Mouse (Mus musculus): ENCODE results near the gene Vkorc1. TPM values are rescaled to one million over a fixed set of nuclear protein-coding genes. Genes with fewer than 3 reads are reported as not detected.

The Vkorc1 gene
- total and polyA plus RNA-seq, 3 experiments = 36.2 to 66.4 TPM; not detected in 1

DNA sequence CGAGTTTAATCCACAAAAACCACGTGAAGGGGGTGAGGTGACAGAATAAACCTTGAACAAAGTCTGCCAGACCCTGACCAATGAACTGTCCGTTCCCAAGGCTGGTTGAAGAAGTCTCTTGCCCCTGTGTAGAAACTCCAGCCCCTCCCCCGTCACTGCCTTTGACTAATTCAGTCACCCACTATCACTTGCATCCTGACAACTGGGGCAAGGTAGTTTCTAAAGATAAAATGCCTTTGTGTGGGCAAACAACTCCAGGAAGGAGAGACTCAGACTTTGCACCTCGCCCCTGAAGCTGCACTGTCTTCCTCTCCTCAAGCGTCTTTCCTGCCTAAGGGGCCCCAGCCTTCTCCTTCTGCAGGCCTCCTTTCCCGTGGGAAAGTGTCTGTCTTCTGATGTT, 4.6 kb upstream of the Vkorc1 start:
- Histone ChIP-seq H3K36me3 (ENCODE audit: control insufficient read depth in 1 of 2, insufficient read depth in 2 of 2, low read length in 2 of 2) (peaks cover 0 to 27% of the 10 kb centered on the region in 2 experiments; a peak in 2 of 4 replicates), H3K4me3 (ENCODE audit: control insufficient read depth in 1 of 2, insufficient read depth in 1 of 2, low read depth in 2 of 2, low read length in 2 of 2) (peak overlapping the region in 1 of 2 experiments; percentile 28; a peak in 2 of 4 replicates), H3K9ac (ENCODE audit: control insufficient read depth, low read depth, low read length, poor library complexity, severe bottlenecking) (peak overlapping the region; percentile 2), H3K4me1 (ENCODE audit: control insufficient read depth in 1 of 2, insufficient read depth in 2 of 2, low read length in 2 of 2) (peaks cover 23 to 46% of the 10 kb centered on the region in 2 experiments), H3K27ac (ENCODE audit: control insufficient read depth, low read depth, low read length) (peak overlapping the region; percentile 28), H3K9me3 (replicated peaks; ENCODE audit: insufficient read depth, low read length) (no peaks in the 10 kb centered on the region), H3K27me3 (ENCODE audit: control insufficient read depth in 1 of 2, insufficient read depth in 2 of 2, low read length in 2 of 2) (no peaks in the 10 kb centered on the region), H3K79me2 (ENCODE audit: control insufficient read depth, insufficient read depth, low read length, poor library complexity) (peaks cover 3% of the 10 kb centered on the region; the same call in 1 of the 2 replicates)
- DNase-seq (ENCODE audit: low read depth, low spot score) = peak; percentile 53
- peak in 1 of 2 experiments; percentile 59; a peak in 3 of 4 replicates for TF ChIP-seq EP300 (IDR thresholded peaks at IDR 0.05; ENCODE audit: low read depth in 1 of 2, low read length in 2 of 2)
- TF ChIP-seq GATA1 (IDR thresholded peaks at IDR 0.05; ENCODE audit: low read depth, low read length) = peak; percentile 55
- no peak; the same call in 1 of the 2 replicates for TF ChIP-seq SIN3A (IDR thresholded peaks at IDR 0.05; ENCODE audit: low read length)
- 0 out of 2 replicates have a peak, but pooled peaks have one; percentile 13 for TF ChIP-seq USF1 (IDR thresholded peaks at IDR 0.05; ENCODE audit: low read depth, low read length)
- TF ChIP-seq ELF1 (IDR thresholded peaks at IDR 0.05; ENCODE audit: low read depth, low read length) = no peak
- TF ChIP-seq TCF12 (IDR thresholded peaks at IDR 0.05; ENCODE audit: low read depth, low read length) = peak; percentile 47; the same call in 1 of the 2 replicates
- TF ChIP-seq KAT2A (conservative IDR thresholded peaks at IDR 0.05; ENCODE audit: low read depth, low read length) = no peak
- TF ChIP-seq CHD2 (IDR thresholded peaks at IDR 0.05; ENCODE audit: low read length) = 0 out of 2 replicates have a peak, but pooled peaks have one; percentile 11
- TF ChIP-seq ETS1 (IDR thresholded peaks at IDR 0.05; ENCODE audit: low read depth, low read length) = peak; percentile 51
- peak; percentile 37; the same call in 1 of the 2 replicates for TF ChIP-seq TAL1 (IDR thresholded peaks at IDR 0.05; ENCODE audit: low read length)

DNA sequence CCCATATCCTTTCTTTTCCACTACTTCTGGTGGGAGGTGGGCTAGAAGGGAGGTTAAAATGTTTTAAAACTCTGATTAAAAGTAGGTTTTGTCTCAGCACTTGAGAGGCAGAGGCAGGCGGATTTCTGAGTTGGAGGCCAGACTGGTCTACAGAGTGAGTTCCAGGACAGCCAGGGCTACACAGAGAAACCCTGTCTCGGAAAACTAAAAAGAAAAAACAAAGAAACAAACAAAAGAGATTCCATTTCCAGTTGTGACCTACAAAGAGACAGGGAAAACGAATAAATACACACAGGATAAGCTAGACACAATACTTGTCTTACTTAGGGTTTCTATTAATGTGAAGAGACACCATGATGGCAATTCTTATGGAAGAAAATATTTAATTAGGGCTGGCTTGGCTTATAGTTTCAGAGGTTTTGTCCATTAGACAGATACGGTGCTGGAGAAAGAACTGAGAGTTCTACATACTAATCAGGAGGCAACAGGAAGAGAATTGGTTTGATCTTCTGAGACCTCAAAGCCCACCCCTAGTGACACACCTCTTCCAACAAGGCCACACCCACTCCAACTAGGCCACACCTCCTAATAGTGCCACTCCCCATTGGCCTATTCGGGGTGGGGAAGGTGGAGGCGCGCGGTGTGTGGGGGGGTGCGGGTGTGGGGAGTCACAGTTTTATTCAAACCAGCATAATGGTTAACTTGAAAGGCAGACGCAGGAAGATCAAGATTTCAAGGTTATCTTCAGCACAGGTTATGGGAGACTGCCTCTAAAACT, 3.0 kb upstream of the Vkorc1 start:
- no peaks in the 10 kb centered on the region for H3K79me2 ChIP-seq (ENCODE audit: control insufficient read depth, insufficient read depth, low read length, poor library complexity)
- no peaks in the 10 kb centered on the region for H3K27me3 ChIP-seq (ENCODE audit: control insufficient read depth in 1 of 2, insufficient read depth in 2 of 2, low read length in 2 of 2)
- no peak for TF ChIP-seq ETS1 (IDR thresholded peaks at IDR 0.05; ENCODE audit: low read depth, low read length)
- TF ChIP-seq USF1 (IDR thresholded peaks at IDR 0.05; ENCODE audit: low read depth, low read length) = no peak
- TF ChIP-seq MAX (IDR thresholded peaks at IDR 0.05; ENCODE audit: low read length) = no peak
- no peak; the same call in 1 of the 2 replicates for TF ChIP-seq RCOR1 (IDR thresholded peaks at IDR 0.05; ENCODE audit: low read depth, low read length)
- TF ChIP-seq TBP (IDR thresholded peaks at IDR 0.05; ENCODE audit: low read depth, low read length) = peak; percentile 76
- no peak for TF ChIP-seq ELF1 (IDR thresholded peaks at IDR 0.05; ENCODE audit: low read depth, low read length)
- TF ChIP-seq HCFC1 (IDR thresholded peaks at IDR 0.05; ENCODE audit: low read depth, low read length) = peak; percentile 16; the same call in 1 of the 2 replicates
- peak; percentile 98 for TF ChIP-seq ZMIZ1 (IDR thresholded peaks at IDR 0.05; ENCODE audit: low read depth, low read length)
- TF ChIP-seq NRF1 (IDR thresholded peaks at IDR 0.05; ENCODE audit: insufficient read depth, low read depth, low read length, poor library complexity, severe bottlenecking) = no peak
- TF ChIP-seq ZC3H11A (IDR thresholded peaks at IDR 0.05; ENCODE audit: low read depth, low read length) = no peak
- no peak for TF ChIP-seq CHD1 (IDR thresholded peaks at IDR 0.05; ENCODE audit: low read depth, low read length)
- TF ChIP-seq SIN3A (IDR thresholded peaks at IDR 0.05; ENCODE audit: low read length) = no peak
- 0 out of 2 replicates have a peak, but pooled peaks have one; percentile 26 for TF ChIP-seq MAZ (IDR thresholded peaks at IDR 0.05; ENCODE audit: low read depth, low read length)
- no peak for TF ChIP-seq E2F4 (IDR thresholded peaks at IDR 0.05; ENCODE audit: borderline replicate concordance, low read depth, low read length)
- TF ChIP-seq POLR2A (IDR thresholded peaks at IDR 0.05; ENCODE audit: control insufficient read depth in 1 of 2, insufficient read depth in 1 of 2, low read depth in 1 of 2, low read length in 2 of 2, poor library complexity in 1 of 2) = peak in 1 of 2 experiments; percentile 34; a peak in 1 of 4 replicates
- H3K4me3 ChIP-seq (ENCODE audit: control insufficient read depth in 1 of 2, insufficient read depth in 1 of 2, low read depth in 2 of 2, low read length in 2 of 2) = peak overlapping the region; percentile 29 to 66
- peaks cover 23 to 44% of the 10 kb centered on the region in 2 experiments for H3K4me1 ChIP-seq (ENCODE audit: control insufficient read depth in 1 of 2, insufficient read depth in 2 of 2, low read length in 2 of 2)
- peak; percentile 83 for DNase-seq (ENCODE audit: low read depth, low spot score)
- 0 out of 2 replicates have a peak overlapping the region, but pooled peaks have one; percentile 58 for H3K27ac ChIP-seq (ENCODE audit: control insufficient read depth, low read depth, low read length)
- peaks cover 0 to 27% of the 10 kb centered on the region in 2 experiments; a peak in 2 of 4 replicates for H3K36me3 ChIP-seq (ENCODE audit: control insufficient read depth in 1 of 2, insufficient read depth in 2 of 2, low read length in 2 of 2)
- H3K9ac ChIP-seq (ENCODE audit: control insufficient read depth, low read depth, low read length, poor library complexity, severe bottlenecking) = peak overlapping the region; percentile 27
- no peaks in the 10 kb centered on the region for H3K9me3 ChIP-seq (replicated peaks; ENCODE audit: insufficient read depth, low read length)
